Mouse (Mus musculus): ENCODE results near the gene Opcml.
A peak's percentile ranks its signal among the peaks of the same experiment; 100 is the strongest.

Opcml gene

DNA sequence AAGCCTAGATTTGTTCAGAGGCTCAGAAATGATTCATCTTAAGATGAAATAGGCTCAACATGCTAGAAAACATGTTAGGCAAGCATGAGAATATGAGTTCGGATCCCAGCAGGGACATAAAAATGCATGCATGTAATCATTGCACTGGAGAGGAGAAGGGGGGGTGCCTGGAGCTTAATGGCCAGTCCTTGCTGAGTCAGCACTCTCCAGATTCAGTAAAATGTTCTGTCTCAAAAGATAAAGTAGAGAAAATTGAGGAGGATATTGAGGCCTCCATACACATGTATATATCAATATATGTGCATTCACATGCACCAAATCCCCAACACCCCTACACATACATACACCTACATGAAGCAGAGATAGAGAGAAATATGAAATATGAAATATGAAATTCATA lies 889.7 kb downstream of the Opcml start:
- DNase-seq, result no peak

GRCm38 (mm10) chr9:28681252-28682037 lies 890.9 kb downstream of the Opcml start:
- DNase-seq, result no peak

GRCm38 (mm10) chr9:28683951-28684470 lies 893.4 kb downstream of the Opcml start:
- DNase-seq, result no peak

DNA sequence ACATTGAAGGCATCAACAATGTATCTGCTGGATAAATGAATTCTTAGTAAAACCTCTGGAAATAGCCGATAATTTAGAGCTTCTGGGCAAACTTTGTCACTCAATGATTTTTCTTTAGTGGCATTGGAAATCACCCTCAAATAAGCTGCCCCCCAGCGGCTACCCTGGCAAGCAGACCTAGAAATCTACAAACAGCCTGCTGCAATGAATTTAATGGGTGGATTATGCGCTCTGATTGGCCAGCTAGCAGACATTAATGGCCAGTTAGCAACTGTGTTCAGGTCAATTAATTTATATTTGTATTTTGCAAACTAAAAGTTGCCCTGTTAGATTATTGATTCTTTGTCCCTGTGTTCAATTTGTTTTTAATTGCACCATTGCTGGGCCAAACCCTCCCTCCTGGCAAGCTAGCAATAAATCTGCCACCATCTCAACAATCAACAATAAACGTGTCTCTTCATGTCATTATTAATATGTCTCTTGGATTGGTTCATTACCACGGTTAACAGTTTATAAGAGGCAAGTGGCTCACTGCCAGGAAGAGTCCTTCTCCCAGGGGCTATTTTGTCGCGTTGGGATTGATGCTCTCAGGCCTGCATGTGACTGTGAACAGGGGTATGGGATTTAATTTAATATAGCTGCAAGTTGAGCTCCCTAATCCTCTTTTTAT lies 896.5 kb downstream of the Opcml start:
- no peak for DNase-seq

DNA sequence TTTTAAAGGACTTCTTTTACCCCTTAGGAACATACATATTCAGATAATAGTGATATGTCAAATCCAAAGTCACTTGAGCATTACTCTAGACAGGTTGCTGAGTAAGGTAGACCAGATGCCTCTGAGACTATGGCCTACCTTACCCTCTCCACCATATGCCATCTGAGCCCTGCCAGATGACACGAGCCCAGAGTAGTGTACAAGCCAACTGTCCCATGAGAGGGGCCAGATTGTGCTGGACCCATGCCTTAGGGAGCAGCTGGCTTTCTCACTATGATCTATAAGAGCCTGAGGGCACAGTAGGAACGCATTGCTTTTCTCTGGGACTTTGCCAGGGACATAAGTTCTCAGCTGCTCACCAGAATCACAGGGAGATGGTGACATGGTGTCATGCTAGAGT lies 899.6 kb downstream of the Opcml start:
- no peak for DNase-seq

DNA sequence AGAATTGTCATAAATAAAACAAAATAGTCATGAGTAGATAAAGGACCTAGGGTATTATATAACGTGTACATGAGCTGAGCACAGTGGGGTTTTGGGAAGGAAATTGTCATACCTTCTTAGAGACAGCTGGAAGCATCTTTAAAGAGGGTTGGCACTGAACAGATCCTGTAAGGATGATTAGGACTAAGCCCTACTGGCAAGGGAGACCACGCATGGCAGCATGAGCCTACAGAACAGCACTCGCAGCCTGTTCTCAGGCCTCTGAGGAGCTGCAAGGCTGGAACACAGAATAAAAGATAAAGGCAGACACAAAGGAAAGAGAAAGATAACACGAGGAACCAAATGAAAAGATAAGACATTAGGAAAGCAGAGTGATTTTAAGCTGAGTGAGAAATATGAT lies 915.2 kb downstream of the Opcml start:
- DNase-seq, result no peak

DNA sequence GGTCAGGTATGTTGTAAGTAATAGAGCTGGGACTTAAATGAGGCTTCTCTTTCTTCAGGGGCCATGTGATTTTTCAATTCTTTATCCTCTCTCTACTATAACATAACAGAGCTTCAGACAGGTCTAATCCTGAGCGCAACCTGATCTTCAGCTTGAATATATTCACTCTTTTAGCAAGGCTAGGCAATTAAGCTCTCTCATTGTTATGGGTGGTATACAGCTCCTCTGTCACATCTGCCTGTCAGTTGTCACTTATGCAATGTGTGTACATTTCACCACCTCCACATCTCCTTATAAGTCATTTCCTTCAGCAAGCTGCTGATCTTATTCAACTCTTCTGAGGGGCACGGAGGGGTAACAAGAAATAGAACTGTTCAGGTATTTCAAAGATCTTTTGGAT lies 924.0 kb downstream of the Opcml start:
- DNase-seq, result no peak

DNA sequence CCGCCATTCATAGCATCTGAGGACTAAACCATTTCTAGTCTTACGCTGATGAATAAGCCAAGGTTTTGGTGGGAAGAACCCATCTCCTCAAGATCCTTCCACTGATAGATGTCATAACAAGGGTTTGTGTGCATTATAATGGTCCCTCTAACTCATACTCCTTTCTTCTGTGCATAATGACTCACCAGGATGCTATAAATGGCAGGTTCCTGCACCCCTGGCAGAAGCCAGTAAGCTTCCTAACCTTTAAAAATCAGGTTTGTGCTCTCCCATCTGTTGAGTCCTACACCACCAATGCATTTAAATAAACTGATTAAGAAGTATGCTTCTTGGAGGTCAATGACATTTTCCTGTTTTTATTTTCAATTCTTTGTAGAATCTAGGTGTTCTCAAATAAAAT lies 929.6 kb downstream of the Opcml start:
- DNase-seq, result no peak

DNA sequence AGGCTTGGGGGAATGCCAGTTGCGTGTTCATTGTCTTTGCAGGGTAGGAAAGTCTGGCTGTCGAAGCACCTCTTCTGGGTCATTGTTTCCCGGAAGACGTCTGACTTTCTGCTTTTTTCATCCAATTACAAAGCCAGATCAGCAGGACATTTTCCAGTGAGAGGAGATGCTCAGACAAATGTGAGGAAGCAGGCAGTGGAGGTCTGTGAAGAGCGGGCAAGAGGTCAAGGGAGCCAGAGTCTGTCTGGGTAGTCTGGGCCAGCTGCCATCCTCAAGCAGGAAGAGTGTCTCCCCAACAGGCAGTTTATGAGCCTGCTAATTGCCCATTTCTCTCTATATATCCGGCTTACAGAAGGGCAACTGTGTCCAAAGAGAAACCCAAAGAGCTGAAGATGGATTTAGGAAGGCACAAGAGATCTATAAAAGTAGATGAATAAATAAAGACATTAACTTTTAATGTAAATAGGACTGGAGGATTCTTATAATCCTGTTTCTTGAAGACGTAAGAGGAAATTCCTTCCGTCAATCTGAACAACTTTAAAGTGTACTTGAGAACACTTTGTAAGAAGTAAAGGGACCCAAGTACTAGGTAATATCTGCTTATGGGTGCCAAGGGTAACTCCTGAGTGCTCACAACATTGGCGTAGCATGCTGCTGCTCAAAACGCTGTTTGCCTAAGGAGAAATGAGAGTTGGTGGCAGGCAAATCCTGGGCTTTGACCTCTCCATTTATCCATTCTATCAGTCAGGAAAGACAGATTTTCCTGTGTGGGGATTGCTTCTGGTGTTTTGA lies 941.4 kb downstream of the Opcml start:
- DNase-seq, result no peak

GRCm38 (mm10) chr9:28737955-28738354 lies 947.4 kb downstream of the Opcml start:
- no peak for DNase-seq

- DNase-seq, result no peak
Observed at GRCm38 (mm10) chr9:28738451-28738860, 947.9 kb downstream of the Opcml start.

DNA sequence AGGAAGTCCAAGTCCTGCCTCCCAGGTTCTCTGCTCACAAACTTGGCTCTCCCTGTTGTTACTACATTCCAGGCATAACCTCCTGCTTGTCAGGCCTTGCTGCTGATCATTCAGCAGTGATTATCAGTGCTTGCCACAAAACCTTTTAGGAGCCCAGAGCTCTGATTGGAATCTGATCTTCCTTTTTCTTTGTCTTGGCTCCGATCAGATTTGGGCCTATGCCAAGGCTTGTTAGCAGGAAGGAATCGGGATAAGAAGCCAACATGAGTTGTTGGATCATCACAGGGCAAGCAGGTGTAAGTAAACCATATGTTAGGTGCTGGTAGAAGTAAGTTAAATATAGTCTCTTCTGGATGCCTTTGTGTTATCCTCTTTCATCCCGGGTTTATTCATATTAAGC lies 954.2 kb downstream of the Opcml start:
- DNase-seq, result no peak

DNA sequence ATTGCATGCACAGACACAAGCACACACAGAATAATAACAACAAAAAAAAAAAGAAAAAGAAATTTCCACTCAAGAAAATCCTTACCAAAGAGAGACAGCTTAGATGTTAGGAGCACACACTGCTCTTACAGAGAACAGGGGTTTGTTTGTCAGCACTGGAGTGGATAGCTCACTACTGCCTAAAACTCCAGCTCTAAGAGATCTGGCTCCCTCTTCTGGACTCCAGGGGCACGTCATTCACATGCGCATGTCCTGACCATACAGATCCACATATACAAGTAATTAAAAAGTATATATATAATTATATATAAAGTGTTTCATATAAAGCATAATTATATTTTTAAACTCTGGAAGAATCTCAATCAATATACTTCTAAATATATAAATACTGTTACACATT lies 958.3 kb downstream of the Opcml start:
- peak; percentile 3 for DNase-seq

DNA sequence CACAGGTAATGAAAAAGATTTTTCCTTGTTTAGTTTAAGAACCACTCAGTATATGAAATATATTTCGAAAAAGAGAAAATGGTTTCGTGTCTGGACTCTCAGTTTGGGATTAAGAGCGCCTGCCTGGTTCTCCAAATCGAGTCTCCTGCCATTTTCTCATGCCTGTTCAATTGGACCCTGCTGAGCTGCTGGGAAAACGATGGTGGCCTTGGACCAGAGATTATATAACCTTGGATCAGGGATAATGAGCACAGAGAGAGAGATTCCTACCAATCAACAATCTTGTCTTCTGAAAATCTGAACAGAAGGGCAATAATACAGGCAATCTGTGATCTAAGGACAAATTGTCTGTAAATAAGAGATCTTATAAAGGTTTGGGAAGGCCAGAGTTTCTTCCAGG lies 962.3 kb downstream of the Opcml start:
- no peak for DNase-seq

GRCm38 (mm10) chr9:28756841-28757451 lies 966.4 kb downstream of the Opcml start:
- DNase-seq, result no peak

GRCm38 (mm10) chr9:28761460-28761859 lies 970.9 kb downstream of the Opcml start:
- DNase-seq, result no peak

- DNase-seq, result no peak
Observed at GRCm38 (mm10) chr9:28764149-28764548, 973.6 kb downstream of the Opcml start.

GRCm38 (mm10) chr9:28776517-28777503 lies 986.2 kb downstream of the Opcml start:
- DNase-seq, result no peak

GRCm38 (mm10) chr9:28783834-28784233 lies 993.3 kb downstream of the Opcml start:
- no peak for DNase-seq

- DNase-seq, result no peak
Observed at GRCm38 (mm10) chr9:28789439-28789838, 998.9 kb downstream of the Opcml start.

DNA sequence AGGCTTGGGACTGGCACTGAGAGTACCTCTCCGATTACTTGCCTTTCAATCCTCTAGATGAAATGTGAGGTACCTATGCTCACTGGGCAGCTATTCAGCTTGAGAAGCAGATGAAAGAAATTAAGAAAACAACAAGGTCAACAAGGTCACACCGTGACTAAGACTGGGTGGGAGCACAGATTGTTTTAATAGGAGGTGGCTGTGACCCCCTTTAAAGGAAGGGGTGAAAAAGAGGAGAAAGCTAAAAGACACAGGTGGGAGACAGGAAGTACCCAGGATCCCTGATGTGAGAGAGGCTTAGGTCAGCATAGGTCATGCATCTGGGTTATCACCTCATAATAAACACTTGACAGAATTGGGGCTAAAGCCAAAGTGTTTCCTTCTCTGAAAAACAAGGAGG lies 1009.5 kb downstream of the Opcml start:
- no peak for DNase-seq

GRCm38 (mm10) chr9:28806666-28807065 lies 1016.1 kb downstream of the Opcml start:
- DNase-seq, result no peak
